Comparison of ENCODE assay signal across 27 mouse cellular contexts in genomic region chr12:70040981-70041380, GRCm38 (mm10).
"Had no signal": no experiment of that assay in that cellular context is flagged by ENCODE, and none has a peak within 500 bp of the region (broad histone marks: within the 10 kb centered on the region; RNA-seq: fewer than 3 reads in every experiment).

No protein-coding gene starts in this region.

- H3K27me3 ChIP-seq: heart, embryonic 12.5 days; hindbrain, embryonic 12.5 days; kidney, embryonic 15.5 days; limb, embryonic 12.5 days; liver, embryonic 13.5 days; liver, embryonic 15.5 days had no signal

- ATAC-seq: hindbrain, embryonic 16.5 days; intestine, embryonic 16.5 days; liver, postnatal 0 days had no signal

- H3K27ac ChIP-seq: heart, adult 2 months; hindbrain, embryonic 10.5 days; hindbrain, embryonic 12.5 days; hindbrain, embryonic 14.5 days; kidney, embryonic 15.5 days; kidney, postnatal 0 days; layer of hippocampus, adult 2 months; left cerebral cortex, adult 2 months; limb, embryonic 10.5 days; limb, embryonic 12.5 days; liver, embryonic 13.5 days; liver, embryonic 15.5 days had no signal

- H3K4me2 ChIP-seq: heart, embryonic 12.5 days; hindbrain, embryonic 12.5 days; hindbrain, embryonic 14.5 days; kidney, embryonic 15.5 days; limb, embryonic 12.5 days; liver, embryonic 11.5 days; liver, embryonic 13.5 days; liver, embryonic 15.5 days had no signal

- H3K4me3 ChIP-seq: heart, adult 2 months; heart, embryonic 12.5 days; hindbrain, embryonic 10.5 days; hindbrain, embryonic 12.5 days; kidney, embryonic 15.5 days; layer of hippocampus, adult 2 months; left cerebral cortex, adult 2 months; limb, embryonic 10.5 days; limb, embryonic 12.5 days; liver, embryonic 13.5 days; liver, embryonic 15.5 days had no signal

- DNase-seq: gastrocnemius, postnatal 10 days; gastrocnemius, postnatal 25 days; heart, adult 2 months; heart, postnatal 10 days; heart, postnatal 4 days; kidney, adult 11 months; kidney, adult 2 months; kidney, adult 9 months; kidney, postnatal 14 days; kidney, postnatal 4 days; liver; liver, embryonic 13.5 days; liver, postnatal 0 days had no signal

- H3K4me1 ChIP-seq: heart, embryonic 12.5 days; hindbrain, embryonic 10.5 days; hindbrain, embryonic 12.5 days; kidney, embryonic 15.5 days; limb, embryonic 10.5 days; limb, embryonic 12.5 days; liver, embryonic 13.5 days; liver, embryonic 15.5 days had no signal

- H3K9me3 ChIP-seq: hindbrain, embryonic 10.5 days; hindbrain, embryonic 12.5 days; kidney, embryonic 15.5 days; limb, embryonic 10.5 days; limb, embryonic 12.5 days; liver, embryonic 13.5 days; liver, embryonic 15.5 days had no signal

- H3K9ac ChIP-seq: heart, embryonic 12.5 days; hindbrain, embryonic 12.5 days; hindbrain, embryonic 14.5 days; kidney, embryonic 15.5 days; limb, embryonic 12.5 days; liver, embryonic 13.5 days; liver, embryonic 15.5 days; liver, postnatal 0 days had no signal
